ENCODE assay signal across 8 mouse cellular contexts in the genomic region with DNA sequence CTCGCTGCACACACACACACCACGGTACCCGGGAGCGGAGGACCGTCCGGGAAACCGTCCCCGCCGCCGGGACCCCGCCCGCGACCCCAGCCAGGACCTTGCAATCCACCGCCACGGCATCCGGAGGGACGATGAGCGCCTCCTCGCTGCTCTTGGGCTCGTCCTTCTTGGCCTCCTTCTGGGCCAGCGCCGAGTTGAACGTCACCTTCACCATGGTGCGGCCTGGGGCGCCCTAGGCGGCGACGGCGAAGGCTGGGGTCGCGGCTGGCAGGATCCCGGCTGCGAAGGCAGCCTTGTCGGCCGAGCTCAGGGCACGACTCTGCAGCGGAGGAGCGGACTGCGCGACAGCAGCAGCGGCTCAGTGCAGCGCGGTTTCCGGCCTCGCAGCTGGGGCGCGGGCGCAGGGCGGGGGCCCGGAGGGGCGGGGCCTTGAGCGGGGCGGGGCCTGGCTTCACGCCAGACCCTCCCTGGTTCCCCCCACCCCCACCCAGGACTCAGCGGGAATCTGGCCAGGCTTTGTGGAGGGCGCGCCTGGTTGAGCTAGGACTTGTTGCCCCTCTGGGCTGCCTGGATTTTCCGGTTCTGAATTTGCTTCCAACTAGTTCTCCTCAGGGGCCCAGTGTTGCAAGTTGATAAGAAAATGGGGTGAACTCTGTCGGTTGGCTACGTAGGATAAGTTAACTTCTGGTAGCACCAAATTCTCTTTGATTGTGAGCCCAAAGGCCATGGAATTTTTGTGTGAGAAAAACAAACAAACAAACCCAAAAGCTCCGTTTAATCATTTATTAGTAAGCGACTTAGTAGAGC. TPM values are rescaled to one million over a fixed set of nuclear protein-coding genes. Genes with fewer than 3 reads are reported as not detected.
A peak's percentile ranks its signal among the peaks of the same experiment; 100 is the strongest.
DNase-seq lines count a peak whose midpoint lies in the region; ATAC-seq and TF ChIP-seq lines count a peak whose summit lies in the region.

Itm2b (minus strand) TSS at position 377 of the 807 bp plus-strand sequence.

- peak within 1 kb of the TSS; percentile 66 for H3K4me2 ChIP-seq in hindbrain, embryonic 16.5 days (ENCODE audit: low read length)

- H3K9me3 ChIP-seq in hindbrain, embryonic 16.5 days (ENCODE audit: control insufficient read depth, low read length): no peaks in the 10 kb centered on the region

- DNase-seq in cerebellum, postnatal 4 days (ENCODE audit: low spot score in 2 of 2): peak; percentile 78 to 92
- DNase-seq in gastrocnemius, adult 2 months: peak; percentile 94
- peak; percentile 63 to 91 for DNase-seq in left cerebral cortex, postnatal 10 days (ENCODE audit: extremely low spot score in 1 of 2, low spot score in 2 of 2)
- DNase-seq in right cerebral cortex, postnatal 14 days: peak; percentile 82
- DNase-seq in urinary bladder, postnatal 36 days (ENCODE audit: low spot score in 2 of 2): peak; percentile 81 to 87

- H3K27me3 ChIP-seq in hindbrain, embryonic 16.5 days (replicated peaks; ENCODE audit: control insufficient read depth, insufficient read depth, low read length): no peaks in the 10 kb centered on the region

- intact Hi-C loops in gastrocnemius, adult 2 months (cut with DNase I): loop anchor here (5.0 kb wide), 3 partner anchors 58 to 148 kb away; partner anchors contain the start of genes Lpar6 and Rb1
- intact Hi-C loops in left cerebral cortex, postnatal 10 days (cut with DNase I): loop anchor here (5.0 kb wide), 1 partner anchor 87 kb away; no protein-coding TSS in a partner anchor

- peak within 1 kb of the TSS; percentile 100 for H3K9ac ChIP-seq in hindbrain, embryonic 16.5 days (ENCODE audit: low read depth, low read length)

- peak within 1 kb of the TSS; percentile 86 for H3K4me3 ChIP-seq in gastrocnemius, adult 2 months
- peak within 1 kb of the TSS; percentile 100 for H3K4me3 ChIP-seq in hindbrain, embryonic 16.5 days (ENCODE audit: low read length)

- H3K27ac ChIP-seq in gastrocnemius, adult 2 months: peak within 1 kb of the TSS; percentile 100
- peak within 1 kb of the TSS; percentile 98 for H3K27ac ChIP-seq in hindbrain, embryonic 16.5 days (ENCODE audit: low read depth, low read length)

- H3K4me1 ChIP-seq in hindbrain, embryonic 16.5 days (ENCODE audit: control insufficient read depth, insufficient read depth, low read depth, low read length): peaks cover 27% of the 10 kb centered on the region

- WGBS in hindbrain, embryonic 16.5 days: 1% methylated on average over 51 of the region's 62 CpGs

- TF ChIP-seq CTCF in gastrocnemius, adult 2 months (IDR thresholded peaks at IDR 0.05): no peak; the same call in 1 of the 2 replicates

- ATAC-seq in activated CD4-positive, CD25-positive, alpha-beta regulatory T cell, adult 4 months: peak; percentile 64
- ATAC-seq in hindbrain, embryonic 16.5 days: peak; percentile 93
- ATAC-seq in megakaryocyte progenitor cell, adult 5-6 weeks (replicated peaks; ENCODE audit: poor library complexity): peak; percentile 60

- no peaks in the 10 kb centered on the region for H3K36me3 ChIP-seq in hindbrain, embryonic 16.5 days (ENCODE audit: control insufficient read depth, insufficient read depth, low read length)

RNA-seq across cellular contexts. Expression of gene Itm2b, which starts in this region (rescaled TPM):
- 1,000 to 10,000 TPM in 1 of 2 experiments, 100 to 1,000 TPM in 1; 963 to 1,015 TPM for polyA plus RNA-seq in activated CD4-positive, CD25-positive, alpha-beta regulatory T cell, adult 4 months (2017; shearing (Covaris generic))
- total RNA-seq in gastrocnemius, adult 2 months (2021): 100 to 1,000 TPM; 255 to 336 TPM
- polyA plus RNA-seq in hindbrain, embryonic 16.5 days (2015; fragmentation: Nextera tagmentation; extraction: Ambion mirVana): 786 and 849 TPM in 2 replicates
- 100 to 1,000 TPM; 537 to 566 TPM for total RNA-seq in left cerebral cortex, postnatal 10 days (2021)
- 1,237 and 1,336 TPM in 2 replicates for total RNA-seq in megakaryocyte progenitor cell, adult 5-6 weeks (2015)
- total RNA-seq in megakaryocyte progenitor cell, adult 5-6 weeks (2017): 1,026 and 1,067 TPM in 2 replicates

Comparison
In these comparisons a context has a peak if more than half of its experiments do, and no peak if none do; other contexts are left out.
1. Peak in every context shown above with its lines: DNase-seq, ATAC-seq, H3K4me3 ChIP-seq and H3K27ac ChIP-seq.